Mouse (Mus musculus) B cell, adult 2 months (primary cell): ENCODE results near the gene Epo.

Experiments
- DNase-seq, 2 experiments: peaks; one replicate each; pipeline ENCODE4 v3.0.0; 2022

The Epo gene

GRCm38 (mm10) chr5:137537461-137537860 is 4.4 kb upstream of the Epo start:
- no peak for DNase-seq

DNA sequence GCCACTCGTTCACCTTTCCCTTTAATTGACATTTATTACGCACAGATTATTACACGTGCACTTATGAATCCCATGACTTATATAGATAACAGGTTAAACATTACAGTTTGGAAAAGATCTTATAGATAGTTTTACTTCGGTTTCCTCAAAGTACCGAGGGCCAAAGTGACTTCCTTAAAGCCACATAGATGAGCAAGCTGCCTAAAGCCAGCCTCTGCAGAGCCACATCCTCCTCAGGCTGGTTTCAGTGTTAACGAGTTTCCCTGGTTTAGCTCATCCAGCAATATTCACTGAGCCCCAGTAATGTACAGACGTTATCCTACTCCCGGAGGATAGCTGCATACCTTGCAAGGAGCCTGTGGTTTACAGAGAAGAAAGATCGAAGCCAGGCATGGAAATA is 2.3 kb upstream of the Epo start:
- no peak for DNase-seq

DNA sequence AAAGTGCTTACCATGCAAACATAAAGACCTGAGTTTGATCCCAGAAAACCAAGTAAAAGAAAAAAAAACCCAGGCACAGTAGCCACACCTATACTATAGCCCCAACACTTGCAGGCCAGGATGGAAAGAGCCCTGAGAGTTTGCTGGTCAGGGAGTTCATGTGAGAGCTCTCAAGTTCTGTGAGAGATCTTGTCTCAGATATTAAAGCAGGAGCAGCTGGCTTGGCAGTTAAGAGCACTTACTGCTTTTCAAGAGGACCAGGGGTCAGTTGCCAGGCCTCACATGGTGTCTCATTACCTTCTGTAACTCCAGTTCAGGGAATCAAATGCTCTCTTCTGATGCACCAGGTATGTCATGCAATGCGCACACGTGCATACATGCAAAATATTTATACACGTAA is 1.7 kb upstream of the Epo start:
- no peak for DNase-seq

DNA sequence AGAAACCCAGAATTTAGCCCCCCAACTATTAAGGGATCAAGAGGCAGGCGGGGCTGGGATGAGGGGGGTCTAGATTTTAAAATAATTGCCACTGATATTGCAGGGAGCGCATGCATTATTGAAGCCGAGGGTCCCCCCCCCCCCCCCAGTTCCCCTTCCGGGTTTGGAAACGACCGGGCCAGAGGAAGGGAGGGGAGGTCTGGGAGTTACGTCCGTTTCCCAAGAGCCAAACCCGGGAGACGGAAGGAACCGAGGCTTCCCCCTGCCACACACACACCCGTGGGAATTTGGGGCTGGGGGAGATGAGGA is 280 bp downstream of the Epo start:
- DNase-seq, result no peak

DNA sequence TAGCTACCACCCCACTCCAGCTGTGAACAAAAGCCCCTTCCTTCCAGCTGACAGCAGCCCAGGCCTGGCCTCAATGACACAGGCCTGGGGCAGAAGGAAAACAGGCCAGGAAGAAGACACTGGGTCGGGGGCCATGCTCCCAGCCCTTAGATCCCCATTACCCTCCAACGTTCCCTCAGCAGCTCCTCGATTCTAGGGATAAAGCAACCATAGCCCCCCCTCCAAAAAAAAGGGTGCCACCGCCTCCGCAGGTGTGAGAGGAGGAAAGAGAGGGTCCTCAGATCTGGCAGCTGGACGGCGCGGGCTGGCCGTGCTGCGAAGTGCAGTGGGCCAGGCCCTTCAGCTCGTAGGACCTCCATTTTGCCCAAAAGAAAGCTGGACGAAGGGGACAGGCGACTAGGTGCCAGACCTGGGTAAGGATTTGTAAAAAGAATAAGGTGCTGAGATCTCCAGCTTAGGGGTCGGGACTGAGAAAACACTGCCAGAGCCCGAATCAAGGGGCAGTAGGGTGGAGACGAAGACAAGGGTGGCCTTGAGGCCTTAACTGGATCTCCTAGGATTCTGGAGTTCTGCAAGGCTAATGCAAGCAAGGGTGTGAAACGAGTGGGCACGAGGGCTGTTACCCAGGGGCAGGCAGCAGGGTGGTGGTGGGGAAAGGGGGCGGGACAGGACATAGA is 773 bp downstream of the Epo start:
- DNase-seq, result peak; percentile 27 to 34

DNA sequence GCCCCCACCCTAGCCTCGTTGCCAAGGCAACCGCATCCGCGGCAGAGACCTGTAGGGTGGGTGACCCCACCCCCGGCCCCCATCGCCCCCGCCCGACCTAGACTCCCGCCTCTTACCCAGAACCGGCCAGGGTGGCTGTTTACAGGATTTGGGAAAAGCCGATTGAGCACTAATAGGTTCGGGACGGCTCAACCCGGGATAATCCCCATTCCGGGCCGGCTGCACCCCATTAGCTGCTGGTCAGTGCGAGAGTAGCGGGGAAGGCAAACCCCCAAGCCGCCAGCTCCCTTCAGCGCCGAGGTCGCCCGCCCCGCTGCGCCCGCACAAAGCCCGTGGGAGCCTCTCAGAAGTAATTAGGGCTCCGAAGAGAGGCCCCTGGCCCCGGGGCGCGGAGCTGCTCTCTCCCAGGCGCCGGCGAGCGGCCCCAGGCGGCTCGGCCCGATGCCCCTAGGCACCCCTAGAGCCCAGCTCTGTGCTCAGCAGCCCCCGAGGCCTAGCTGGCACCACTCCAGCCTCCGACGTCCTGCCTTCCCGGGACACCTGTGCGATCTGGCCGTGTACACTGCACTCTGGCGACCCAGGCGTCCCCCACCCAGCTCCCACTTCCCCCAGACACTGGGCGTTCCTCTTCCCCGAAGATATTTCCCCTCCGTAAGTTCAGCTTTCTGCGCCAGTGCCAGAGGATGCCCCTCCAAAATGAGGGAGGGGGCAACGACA is 1.5 kb downstream of the Epo start:
- DNase-seq, result peak; percentile 48 to 61

GRCm38 (mm10) chr5:137530588-137531413 is 2.2 kb downstream of the Epo start:
- peak; percentile 78 to 79 for DNase-seq

DNA sequence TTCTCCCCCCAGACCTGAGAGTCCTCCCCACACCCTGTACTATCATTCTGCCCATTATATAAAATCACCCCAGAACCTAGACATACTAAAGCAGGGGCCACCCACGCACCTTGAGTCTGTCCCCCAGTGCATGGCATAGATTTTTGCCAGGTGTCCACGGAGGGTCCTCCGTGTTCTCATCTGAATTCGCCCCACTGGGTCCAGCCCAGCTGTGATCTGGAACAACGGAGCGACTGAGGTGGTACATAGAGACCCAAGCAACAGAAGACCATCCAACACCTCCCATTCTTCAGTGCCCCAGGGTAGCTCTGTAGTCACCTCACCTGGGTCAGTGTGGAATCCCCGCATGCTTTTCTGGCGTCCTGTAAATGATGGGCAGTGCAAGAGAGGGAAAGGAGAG is 3.0 kb downstream of the Epo start:
- DNase-seq, result no peak

DNA sequence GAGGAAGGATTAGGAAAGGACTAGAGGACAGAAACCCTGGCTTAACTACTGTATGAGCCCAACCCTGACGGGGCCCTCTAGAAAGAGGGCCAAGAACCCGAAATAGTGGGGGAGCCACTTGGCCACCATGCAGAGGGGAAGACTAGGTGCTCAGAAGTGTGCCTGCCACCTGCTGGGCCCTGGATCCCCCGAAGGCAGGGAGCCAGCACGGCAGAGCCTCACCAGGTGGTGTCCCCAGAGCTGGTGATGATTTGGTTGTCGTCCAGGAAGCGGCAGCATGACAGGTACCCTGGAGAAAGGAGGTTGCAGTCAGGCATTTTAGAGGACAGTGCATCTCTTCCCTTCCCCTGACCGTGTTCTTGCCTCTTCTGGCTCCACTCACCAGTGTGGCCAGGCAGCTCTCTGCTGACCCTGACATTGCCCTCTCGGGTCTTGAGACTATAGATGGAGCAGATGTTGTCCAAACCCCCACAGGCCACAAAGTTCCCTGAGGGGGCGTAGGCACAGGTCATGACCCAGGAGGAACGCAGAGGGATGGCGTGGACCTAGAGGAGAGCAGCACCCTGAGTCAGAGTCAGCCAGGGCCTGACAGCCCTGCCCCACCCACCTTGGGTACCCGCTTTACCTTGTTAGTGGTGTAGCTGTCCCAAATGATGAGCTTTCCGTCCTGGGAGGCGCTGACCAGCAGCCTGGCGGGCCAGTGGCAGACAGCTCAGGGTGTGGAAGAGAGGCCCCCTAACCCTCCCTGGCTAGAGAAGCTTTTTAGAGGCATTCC is 3.6 kb downstream of the Epo start:
- no peak for DNase-seq

- no peak for DNase-seq
These were observed 4.6 kb downstream of the Epo start for GRCm38 (mm10) chr5:137528247-137528968.

DNA sequence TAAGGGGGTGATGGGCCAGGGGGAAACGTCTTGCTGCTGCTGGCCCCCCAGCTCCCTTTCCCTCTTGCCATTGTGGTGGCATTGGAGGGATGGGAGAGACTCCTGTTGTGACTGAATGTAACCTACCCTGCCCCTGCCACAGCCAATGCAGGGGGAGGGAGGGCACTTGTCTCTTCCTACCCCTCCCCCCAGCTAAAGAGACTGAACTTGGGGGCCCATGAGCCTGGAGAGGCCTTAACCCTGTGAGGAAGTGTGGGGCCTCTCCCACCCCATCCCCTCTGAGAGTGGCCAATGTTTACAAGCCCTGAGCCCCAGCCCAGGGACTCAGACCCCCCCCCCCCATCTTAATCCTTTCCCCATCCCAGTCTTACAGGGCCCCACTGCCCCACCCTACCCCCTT is 5.6 kb downstream of the Epo start:
- DNase-seq, result no peak

GRCm38 (mm10) chr5:137526192-137526936 is 6.7 kb downstream of the Epo start:
- peak in 1 of 2 experiments; percentile 20 for DNase-seq

DNA sequence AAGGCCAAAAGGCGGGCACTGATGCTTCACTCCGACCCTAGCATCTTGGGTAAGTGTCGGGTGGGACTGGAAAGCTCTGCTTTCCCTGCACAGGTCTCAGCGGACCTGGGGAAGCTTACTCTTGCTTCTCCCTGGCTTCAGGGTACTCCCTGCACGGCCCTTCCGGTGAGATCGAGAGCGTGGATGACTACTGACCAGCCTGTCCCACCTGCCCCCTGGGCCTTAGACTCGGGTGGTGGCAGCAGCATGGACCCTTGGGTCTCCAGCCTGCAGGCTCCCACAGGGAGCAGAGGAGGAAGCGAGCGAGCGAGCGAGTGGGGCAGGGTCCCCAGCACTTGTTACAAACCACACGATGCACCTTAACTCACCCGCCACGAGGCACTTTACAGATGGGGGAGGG is 7.5 kb downstream of the Epo start:
- no peak for DNase-seq

DNA sequence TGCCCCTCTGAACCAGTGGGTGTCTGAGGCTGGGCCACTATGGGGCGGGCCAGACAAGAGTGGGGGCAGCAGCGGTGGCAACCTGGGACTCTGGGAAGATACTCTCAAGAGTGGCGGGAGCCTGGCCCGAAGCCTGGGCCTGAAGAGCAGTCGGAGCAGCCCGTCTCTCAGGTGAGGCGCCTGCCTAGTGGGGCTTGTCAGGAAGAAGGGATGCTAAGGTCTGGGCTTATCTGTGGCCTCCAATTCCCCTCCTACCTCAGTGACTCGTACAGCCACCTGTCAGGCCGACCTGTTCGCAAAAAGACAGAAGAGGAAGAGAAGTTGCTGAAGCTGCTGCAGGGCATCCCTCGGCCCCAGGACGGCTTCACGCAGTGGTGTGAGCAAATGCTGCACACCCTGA is 8.4 kb downstream of the Epo start:
- no peak for DNase-seq

DNA sequence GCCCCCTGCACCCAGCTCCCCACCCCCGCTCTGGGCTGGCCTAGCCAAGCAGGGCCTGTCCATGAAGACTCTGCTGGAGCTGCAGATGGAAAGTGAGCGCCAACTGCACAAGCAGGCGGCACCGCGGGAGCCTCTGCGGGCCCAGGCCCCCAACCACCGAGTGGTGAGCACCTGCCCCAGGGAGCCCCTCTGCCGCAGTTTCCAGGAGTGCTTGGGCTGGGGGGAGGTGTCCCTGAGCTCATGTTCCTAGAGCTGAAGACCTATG is 8.9 kb downstream of the Epo start:
- no peak for DNase-seq

- no peak for DNase-seq
These were observed 9.4 kb downstream of the Epo start for GRCm38 (mm10) chr5:137523396-137524250.

GRCm38 (mm10) chr5:137522711-137523110 is 10.3 kb downstream of the Epo start:
- DNase-seq, result no peak

- no peak for DNase-seq
These were observed 11.2 kb downstream of the Epo start for GRCm38 (mm10) chr5:137521861-137522260.

- DNase-seq, result no peak
These were observed 13.1 kb downstream of the Epo start for GRCm38 (mm10) chr5:137519691-137520550.

- peak; percentile 55 to 58 for DNase-seq
These were observed 14.6 kb downstream of the Epo start, which contains the start of gene Gigyf1 for GRCm38 (mm10) chr5:137518436-137518835. Gene Gigyf1, plus strand, starts transcription at chr5:137518548.
